Mouse (Mus musculus): Measurements from ENCODE around the gene Gsg1l. TPM values are rescaled to one million over a fixed set of nuclear protein-coding genes. Genes with fewer than 3 reads are reported as not detected.

Gsg1l gene
- polyA plus RNA-seq, 1 experiment: 0.05 TPM

GRCm38 (mm10) chr7:126093162-126093561 lies 11.0 kb upstream of the Gsg1l start:
- DNase-seq (ENCODE audit: low read depth in 1 of 2, low spot score in 2 of 2): no peak
- Histone ChIP-seq H3K4me1 (ENCODE audit: control insufficient read depth, insufficient read depth, insufficient read length) (no peaks in the 10 kb centered on the region), H3K27ac (ENCODE audit: insufficient read depth, low read length) (no peak overlapping the region), H3K4me3 (ENCODE audit: extremely low read depth, insufficient read depth, insufficient read length) (no peak overlapping the region), H3K27me3 (ENCODE audit: control insufficient read depth, insufficient read depth, low read length) (no peaks in the 10 kb centered on the region), H3K36me3 (ENCODE audit: control insufficient read depth, insufficient read depth, low read length) (no peaks in the 10 kb centered on the region)
- no peak for TF ChIP-seq POLR2A (IDR thresholded peaks at IDR 0.05; ENCODE audit: low read depth, low read length)
- TF ChIP-seq CTCF (IDR thresholded peaks at IDR 0.05; ENCODE audit: extremely low read depth, insufficient read depth, insufficient read length, insufficient replicate concordance): no peak
- 56% methylated on average over 3 of the region's 3 CpGs for WGBS

- no peak overlapping the region for H3K4me3 ChIP-seq (ENCODE audit: extremely low read depth, insufficient read depth, insufficient read length)
- WGBS: 13% methylated on average over 6 of the region's 6 CpGs
- peak; percentile 25 to 51 for DNase-seq (ENCODE audit: low read depth in 1 of 2, low spot score in 2 of 2)
Measured at GRCm38 (mm10) chr7:126089782-126090181, 7.6 kb upstream of the Gsg1l start.

GRCm38 (mm10) chr7:126088155-126088554 lies 5.9 kb upstream of the Gsg1l start:
- H3K27me3 ChIP-seq (ENCODE audit: control insufficient read depth, insufficient read depth, low read length): no peaks in the 10 kb centered on the region
- H3K4me1 ChIP-seq (ENCODE audit: control insufficient read depth, insufficient read depth, insufficient read length): no peaks in the 10 kb centered on the region
- no peak for TF ChIP-seq POLR2A (IDR thresholded peaks at IDR 0.05; ENCODE audit: low read depth, low read length)
- TF ChIP-seq CTCF (IDR thresholded peaks at IDR 0.05; ENCODE audit: extremely low read depth, insufficient read depth, insufficient read length, insufficient replicate concordance): 0 out of 2 replicates have a peak, but pooled peaks have one; percentile 3
- WGBS: 18% methylated on average over 6 of the region's 6 CpGs
- DNase-seq (ENCODE audit: low read depth in 1 of 2, low spot score in 2 of 2): peak in 1 of 2 experiments; percentile 17
- H3K27ac ChIP-seq (ENCODE audit: insufficient read depth, low read length): no peak overlapping the region
- H3K36me3 ChIP-seq (ENCODE audit: control insufficient read depth, insufficient read depth, low read length): no peaks in the 10 kb centered on the region
- H3K4me3 ChIP-seq (ENCODE audit: extremely low read depth, insufficient read depth, insufficient read length): no peak overlapping the region

More at GRCm38 (mm10) chr7:126089782-126090181, 7.6 kb upstream of the Gsg1l start:
- TF ChIP-seq POLR2A (IDR thresholded peaks at IDR 0.05; ENCODE audit: low read depth, low read length) (no peak), CTCF (IDR thresholded peaks at IDR 0.05; ENCODE audit: extremely low read depth, insufficient read depth, insufficient read length, insufficient replicate concordance) (peak; percentile 72; the same call in 1 of the 2 replicates)
- Histone ChIP-seq H3K27me3 (ENCODE audit: control insufficient read depth, insufficient read depth, low read length) (no peaks in the 10 kb centered on the region), H3K4me1 (ENCODE audit: control insufficient read depth, insufficient read depth, insufficient read length) (no peaks in the 10 kb centered on the region), H3K36me3 (ENCODE audit: control insufficient read depth, insufficient read depth, low read length) (no peaks in the 10 kb centered on the region), H3K27ac (ENCODE audit: insufficient read depth, low read length) (no peak overlapping the region)

DNA sequence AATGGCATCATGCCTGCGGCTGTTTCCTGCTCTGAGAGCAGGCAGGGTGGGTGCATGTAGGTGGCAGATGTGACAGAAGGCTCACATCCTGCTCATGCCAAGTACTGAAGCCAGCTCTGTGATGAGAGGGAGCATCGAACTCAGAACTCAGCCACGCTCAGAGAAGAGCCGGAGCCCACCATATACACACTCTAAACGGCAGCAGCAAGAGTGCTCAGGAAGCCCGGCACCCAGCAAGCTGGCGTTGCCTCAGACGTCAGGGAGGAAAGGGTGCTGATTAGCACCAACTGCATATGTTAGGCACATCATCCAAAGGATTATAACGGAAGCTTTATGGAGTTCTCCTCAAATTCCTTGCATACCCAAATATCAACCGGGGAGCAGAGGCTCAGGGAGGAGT lies 5.4 kb upstream of the Gsg1l start:
- TF ChIP-seq POLR2A (IDR thresholded peaks at IDR 0.05; ENCODE audit: low read depth, low read length) (no peak), CTCF (IDR thresholded peaks at IDR 0.05; ENCODE audit: extremely low read depth, insufficient read depth, insufficient read length, insufficient replicate concordance) (no peak)
- H3K27ac ChIP-seq (ENCODE audit: insufficient read depth, low read length): no peak overlapping the region
- WGBS: 64% methylated on average over 10 of the region's 10 CpGs
- no peaks in the 10 kb centered on the region for H3K36me3 ChIP-seq (ENCODE audit: control insufficient read depth, insufficient read depth, low read length)
- H3K27me3 ChIP-seq (ENCODE audit: control insufficient read depth, insufficient read depth, low read length): peaks cover 4% of the 10 kb centered on the region; the same call in 1 of the 2 replicates
- no peak for DNase-seq (ENCODE audit: low read depth in 1 of 2, low spot score in 2 of 2)
- H3K4me1 ChIP-seq (ENCODE audit: control insufficient read depth, insufficient read depth, insufficient read length): no peaks in the 10 kb centered on the region
- H3K4me3 ChIP-seq (ENCODE audit: extremely low read depth, insufficient read depth, insufficient read length): no peak overlapping the region

DNA sequence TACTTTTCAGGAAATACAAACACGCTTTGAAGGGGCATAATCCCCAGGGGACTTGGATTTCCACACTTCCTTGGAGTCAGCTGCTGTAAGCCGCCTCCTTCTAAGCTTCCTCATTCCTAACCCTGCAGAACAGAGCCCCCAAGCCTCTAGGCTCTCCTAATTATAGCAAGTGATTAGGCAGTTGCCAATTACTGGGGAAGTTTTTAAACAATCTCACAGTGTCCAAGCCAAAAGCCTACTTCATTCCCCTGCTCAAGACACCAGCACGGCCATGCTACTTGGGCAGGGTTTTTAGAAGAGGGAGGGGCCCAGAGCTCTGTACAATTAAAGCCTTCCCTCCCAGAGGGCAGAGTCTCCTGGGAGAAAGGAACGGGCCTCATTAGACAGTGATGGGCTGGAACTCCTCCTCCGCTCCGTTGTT lies 4.1 kb upstream of the Gsg1l start:
- TF ChIP-seq CTCF (IDR thresholded peaks at IDR 0.05; ENCODE audit: extremely low read depth, insufficient read depth, insufficient read length, insufficient replicate concordance): no peak
- TF ChIP-seq POLR2A (IDR thresholded peaks at IDR 0.05; ENCODE audit: low read depth, low read length): no peak
- no peak for DNase-seq (ENCODE audit: low read depth in 1 of 2, low spot score in 2 of 2)
- Histone ChIP-seq H3K36me3 (ENCODE audit: control insufficient read depth, insufficient read depth, low read length) (no peaks in the 10 kb centered on the region), H3K4me1 (ENCODE audit: control insufficient read depth, insufficient read depth, insufficient read length) (no peaks in the 10 kb centered on the region; the same call in 1 of the 2 replicates), H3K27me3 (ENCODE audit: control insufficient read depth, insufficient read depth, low read length) (peaks cover 12% of the 10 kb centered on the region), H3K27ac (ENCODE audit: insufficient read depth, low read length) (no peak overlapping the region), H3K4me3 (ENCODE audit: extremely low read depth, insufficient read depth, insufficient read length) (no peak overlapping the region)
- WGBS: 50% methylated on average over 6 of the region's 6 CpGs

- TF ChIP-seq POLR2A (IDR thresholded peaks at IDR 0.05; ENCODE audit: low read depth, low read length) (no peak), CTCF (IDR thresholded peaks at IDR 0.05; ENCODE audit: extremely low read depth, insufficient read depth, insufficient read length, insufficient replicate concordance) (no peak)
- Histone ChIP-seq H3K4me1 (ENCODE audit: control insufficient read depth, insufficient read depth, insufficient read length) (no peaks in the 10 kb centered on the region; the same call in 1 of the 2 replicates), H3K27me3 (ENCODE audit: control insufficient read depth, insufficient read depth, low read length) (peaks cover 13% of the 10 kb centered on the region), H3K27ac (ENCODE audit: insufficient read depth, low read length) (no peak overlapping the region), H3K4me3 (ENCODE audit: extremely low read depth, insufficient read depth, insufficient read length) (no peak overlapping the region), H3K36me3 (ENCODE audit: control insufficient read depth, insufficient read depth, low read length) (no peaks in the 10 kb centered on the region)
- no peak for DNase-seq (ENCODE audit: low read depth in 1 of 2, low spot score in 2 of 2)
- 93% methylated on average over 9 of the region's 9 CpGs for WGBS
Measured at GRCm38 (mm10) chr7:126085154-126085553, 2.9 kb upstream of the Gsg1l start.

GRCm38 (mm10) chr7:126083980-126084348 lies 1.8 kb upstream of the Gsg1l start:
- no peak for DNase-seq (ENCODE audit: low read depth in 1 of 2, low spot score in 2 of 2)
- 32% methylated on average over 4 of the region's 4 CpGs for WGBS
- Histone ChIP-seq H3K4me1 (ENCODE audit: control insufficient read depth, insufficient read depth, insufficient read length) (no peaks in the 10 kb centered on the region; the same call in 1 of the 2 replicates), H3K27ac (ENCODE audit: insufficient read depth, low read length) (no peak overlapping the region), H3K4me3 (ENCODE audit: extremely low read depth, insufficient read depth, insufficient read length) (no peak overlapping the region), H3K36me3 (ENCODE audit: control insufficient read depth, insufficient read depth, low read length) (no peaks in the 10 kb centered on the region), H3K27me3 (ENCODE audit: control insufficient read depth, insufficient read depth, low read length) (peaks cover 13% of the 10 kb centered on the region)
- TF ChIP-seq POLR2A (IDR thresholded peaks at IDR 0.05; ENCODE audit: low read depth, low read length) (no peak), CTCF (IDR thresholded peaks at IDR 0.05; ENCODE audit: extremely low read depth, insufficient read depth, insufficient read length, insufficient replicate concordance) (no peak)
